Mouse (Mus musculus) A20 (cell line): ENCODE measurements at regions not wholly inside any gene's neighbourhood (a gene's known extent, or its start where the extent isn't known, plus 50 kb on each side); places are given as distances from the start of the nearest gene placed in this dataset.

Experiments
- DNase-seq: peaks from one replicate; pipeline ENCODE4 v3.0.0-alpha.2; 2011; ENCODE audit warnings: low read depth, low spot score

- no peak for DNase-seq
Measured at GRCm38 (mm10) chr3:42661956-42662355, 919.5 kb downstream of the D3Ertd751e start.

DNA sequence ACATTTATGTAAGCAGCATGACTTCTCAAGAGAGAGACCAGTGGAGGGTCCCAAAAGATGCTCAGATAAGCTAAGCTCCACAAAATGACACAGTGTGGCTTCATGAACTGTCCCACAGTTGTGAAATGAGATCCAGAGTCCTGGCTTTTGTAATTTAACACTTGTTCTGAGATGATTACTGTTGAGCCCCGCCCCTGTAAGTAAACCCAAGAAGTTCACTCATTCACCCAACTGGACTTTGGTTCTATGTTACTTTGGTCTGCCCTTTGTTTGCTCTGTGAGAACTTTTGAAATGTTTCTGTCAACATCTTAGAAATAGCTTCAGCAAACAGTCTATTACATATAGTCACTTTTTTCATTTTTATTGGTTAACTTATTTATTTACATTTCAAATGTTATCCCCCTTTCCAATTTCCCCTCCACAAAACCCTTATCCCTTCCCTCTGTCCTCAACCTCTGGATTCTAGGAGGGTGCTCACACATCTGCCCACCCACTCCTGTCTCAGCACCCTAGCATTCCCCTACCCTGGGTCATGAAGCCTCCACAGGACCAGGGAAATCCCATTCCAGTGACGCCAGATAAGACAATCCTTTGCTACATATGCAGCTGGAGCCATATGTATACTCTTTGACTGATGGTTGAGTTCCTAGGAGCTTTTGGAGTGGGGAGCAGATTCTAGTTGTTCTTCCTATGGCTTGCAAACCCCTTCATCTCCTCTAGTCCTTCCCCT lies 934.4 kb downstream of the D3Ertd751e start:
- DNase-seq: no peak

- no peak for DNase-seq
Measured at GRCm38 (mm10) chr3:42694726-42695125, 952.3 kb downstream of the D3Ertd751e start.

DNA sequence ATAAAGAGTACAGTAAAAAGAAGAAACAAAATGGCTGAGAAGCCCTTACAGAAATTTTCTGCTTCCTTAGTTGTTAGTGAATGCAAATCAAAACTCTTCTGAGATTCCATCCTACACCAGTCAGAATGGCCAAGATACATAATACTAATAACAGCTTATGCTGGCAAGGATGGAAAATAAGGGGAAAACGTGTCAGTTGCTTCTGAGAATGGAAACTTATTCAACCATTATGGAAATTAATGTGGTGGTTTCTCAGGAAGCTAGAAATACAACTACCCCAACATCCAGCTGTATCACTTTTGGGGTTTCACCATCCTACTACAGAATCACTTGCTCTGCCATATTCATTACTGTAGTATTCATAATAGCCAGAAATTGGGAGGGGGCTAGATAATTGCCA lies 996.5 kb downstream of the D3Ertd751e start:
- DNase-seq: no peak

- no peak for DNase-seq
Measured at GRCm38 (mm10) chr3:42753130-42753529, 1010.7 kb downstream of the D3Ertd751e start.

DNA sequence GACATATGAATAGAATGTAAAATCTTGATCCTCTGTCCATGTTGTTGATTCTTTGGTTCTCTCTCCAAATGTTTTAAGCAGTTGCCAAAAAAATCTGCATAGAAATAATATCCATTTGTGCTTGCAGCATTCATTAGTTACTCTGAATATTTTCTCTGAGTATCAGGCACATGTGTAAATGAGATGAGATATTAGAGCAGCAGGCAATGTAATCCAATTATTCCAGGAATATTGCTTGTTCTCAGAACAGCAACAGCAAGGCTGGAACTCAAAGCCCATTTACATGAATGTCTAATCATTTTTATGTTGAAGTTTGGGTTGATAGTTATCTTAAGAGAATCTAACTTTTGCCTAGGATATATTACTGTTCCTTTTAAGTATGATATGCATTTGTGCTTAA lies 1014.9 kb downstream of the D3Ertd751e start:
- DNase-seq: no peak

- no peak for DNase-seq
Measured at GRCm38 (mm10) chr3:42757830-42758385, 1015.5 kb downstream of the D3Ertd751e start.

DNA sequence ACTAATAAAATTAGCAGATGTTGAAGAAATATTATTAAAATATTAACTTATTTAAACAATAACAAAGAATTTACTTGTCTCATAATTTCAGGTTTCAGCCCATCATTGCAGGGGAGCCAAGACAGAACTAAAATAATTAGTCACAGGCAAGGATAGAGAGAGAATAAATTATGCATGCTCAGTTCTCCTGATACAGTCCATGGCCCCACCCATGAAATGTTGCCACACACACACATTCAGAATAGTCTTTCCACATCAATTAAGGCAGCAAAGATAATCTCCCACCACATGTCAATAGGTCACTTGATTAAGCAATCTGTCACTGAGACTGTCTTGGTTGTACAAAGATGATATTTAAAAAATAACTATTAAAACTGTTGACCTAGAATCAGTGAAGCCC lies 1019.8 kb downstream of the D3Ertd751e start:
- DNase-seq: no peak

DNA sequence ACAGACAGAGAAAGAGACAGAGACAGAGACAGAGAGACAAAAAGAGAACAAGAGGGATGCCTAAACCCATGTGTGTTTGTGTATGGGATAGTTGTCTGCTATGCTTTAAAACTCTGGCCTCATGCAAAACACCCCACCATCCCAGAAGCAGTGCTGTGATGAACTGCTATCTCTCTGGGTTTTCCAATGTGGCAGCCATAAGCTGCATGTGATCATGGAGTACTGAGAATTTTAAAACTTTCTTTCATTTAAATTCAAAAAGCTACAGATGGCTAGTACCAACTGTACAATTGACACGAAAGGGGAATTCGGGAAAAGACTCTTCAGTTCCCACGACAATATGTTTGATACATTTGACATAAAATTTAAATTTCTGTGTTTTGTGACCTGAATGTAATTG lies 1041.1 kb downstream of the D3Ertd751e start:
- no peak for DNase-seq

DNA sequence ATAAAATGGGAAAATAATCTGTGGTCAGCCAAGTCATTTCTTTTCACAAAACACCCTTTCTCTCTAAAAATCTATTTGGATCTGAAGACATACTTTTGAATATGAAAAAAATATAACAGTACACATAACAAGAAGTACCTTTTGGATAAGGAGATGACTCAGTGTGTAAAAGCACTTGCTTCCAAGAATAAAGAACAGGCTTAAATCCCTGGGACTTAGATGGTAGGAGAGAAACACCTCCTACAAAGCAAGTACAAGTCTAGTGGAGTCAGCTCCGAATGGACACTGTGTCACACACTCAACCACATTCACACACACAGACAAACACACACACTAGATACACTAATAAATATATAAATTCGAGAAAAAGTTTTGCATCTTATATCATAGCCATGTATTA lies 1041.8 kb downstream of the D3Ertd751e start:
- DNase-seq: no peak

- no peak for DNase-seq
Measured at GRCm38 (mm10) chr3:42790415-42790814, 1048.0 kb downstream of the D3Ertd751e start.

GRCm38 (mm10) chr3:42791878-42792277 lies 1049.5 kb downstream of the D3Ertd751e start:
- no peak for DNase-seq

GRCm38 (mm10) chr3:42830456-42830855 lies 1088.0 kb downstream of the D3Ertd751e start:
- DNase-seq: no peak

DNA sequence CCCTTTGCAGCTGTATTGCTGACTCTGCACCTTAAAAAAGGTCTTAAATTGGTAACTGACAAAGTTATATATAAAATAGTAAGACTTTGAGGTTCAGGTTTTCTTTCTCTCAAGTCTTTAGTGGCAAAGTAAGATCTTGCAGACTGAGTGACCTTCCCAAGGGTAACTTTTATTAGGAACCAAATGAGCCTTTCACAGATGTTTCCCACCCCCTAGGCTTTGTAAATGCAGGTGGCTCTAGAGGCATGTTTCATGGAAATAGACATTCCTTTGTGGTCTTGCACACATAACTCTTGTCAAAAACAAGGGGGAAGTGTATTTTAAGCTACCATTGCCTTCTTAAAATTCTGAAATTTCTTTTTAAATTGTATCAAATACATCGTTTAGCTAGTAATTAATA lies 1125.0 kb downstream of the D3Ertd751e start:
- DNase-seq: no peak

DNA sequence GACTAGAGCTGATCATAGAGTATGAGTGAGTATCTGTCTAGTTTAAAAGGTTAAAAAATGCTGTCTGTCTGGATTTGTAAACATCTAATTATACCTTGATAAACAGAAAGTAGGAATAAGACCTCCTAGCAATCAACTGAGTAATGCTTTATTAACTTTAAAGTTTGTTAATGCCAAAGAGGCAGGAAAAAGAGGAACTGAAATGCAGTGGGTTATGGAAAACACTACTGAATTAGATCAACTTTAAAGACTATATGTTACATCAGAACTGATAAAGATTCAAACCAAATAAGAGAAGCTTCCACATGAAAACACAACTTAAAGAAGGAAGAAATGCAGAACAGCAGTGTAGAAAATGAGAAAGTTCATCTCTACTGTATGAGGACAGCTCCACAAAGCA lies 1136.6 kb downstream of the D3Ertd751e start:
- DNase-seq: no peak

GRCm38 (mm10) chr3:42884481-42884880 lies 1142.1 kb downstream of the D3Ertd751e start:
- no peak for DNase-seq

DNA sequence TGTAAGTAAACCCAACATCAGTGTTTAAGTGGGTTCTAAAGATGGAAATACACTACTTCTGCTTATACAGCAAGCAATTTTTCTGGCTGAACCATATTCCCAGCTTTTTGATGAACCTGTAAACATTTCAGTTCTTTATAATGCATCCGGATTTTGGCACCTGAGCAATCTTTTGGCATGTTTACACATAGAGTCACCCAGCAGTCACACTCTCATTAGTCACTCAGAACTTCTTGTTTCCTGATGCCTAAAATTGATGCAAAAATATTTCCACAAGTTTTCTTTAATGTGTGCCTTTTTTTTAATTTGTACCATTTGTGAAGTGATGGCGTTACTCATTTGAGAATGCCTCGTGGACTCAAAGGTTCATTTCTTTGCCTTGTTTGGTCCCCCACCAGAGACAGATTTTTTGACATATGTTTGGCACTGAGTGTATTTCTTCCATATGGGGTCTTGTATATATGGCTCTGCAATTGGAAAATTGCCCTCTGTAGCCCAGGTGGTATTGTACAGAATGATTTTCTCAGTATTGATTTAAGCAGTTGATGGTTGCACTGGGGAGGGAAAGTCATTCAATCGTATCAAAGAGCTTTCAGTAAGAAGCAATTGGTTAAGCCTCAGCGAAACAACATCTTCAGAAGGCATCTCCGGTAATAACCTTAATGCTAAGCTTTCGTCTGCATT lies 1149.7 kb downstream of the D3Ertd751e start:
- no peak for DNase-seq

DNA sequence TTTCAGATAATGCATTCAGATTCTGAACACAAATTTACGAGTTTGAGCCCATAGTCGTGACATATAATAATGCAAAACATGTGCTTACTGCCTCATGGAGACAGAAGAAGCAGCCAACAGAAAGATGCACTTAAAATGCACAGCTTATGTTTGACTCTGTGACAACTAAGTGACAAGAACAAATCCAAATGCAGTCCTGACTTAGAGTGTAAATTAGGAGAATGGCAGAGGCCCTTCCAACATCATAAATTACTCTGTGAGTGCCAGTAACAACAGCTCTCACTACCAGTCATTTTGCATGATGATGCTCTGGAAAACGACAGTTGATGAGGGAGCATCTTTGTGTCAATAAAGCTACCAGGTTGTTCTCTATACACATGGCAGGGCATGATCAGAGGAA lies 1153.4 kb downstream of the D3Ertd751e start:
- DNase-seq: no peak

DNA sequence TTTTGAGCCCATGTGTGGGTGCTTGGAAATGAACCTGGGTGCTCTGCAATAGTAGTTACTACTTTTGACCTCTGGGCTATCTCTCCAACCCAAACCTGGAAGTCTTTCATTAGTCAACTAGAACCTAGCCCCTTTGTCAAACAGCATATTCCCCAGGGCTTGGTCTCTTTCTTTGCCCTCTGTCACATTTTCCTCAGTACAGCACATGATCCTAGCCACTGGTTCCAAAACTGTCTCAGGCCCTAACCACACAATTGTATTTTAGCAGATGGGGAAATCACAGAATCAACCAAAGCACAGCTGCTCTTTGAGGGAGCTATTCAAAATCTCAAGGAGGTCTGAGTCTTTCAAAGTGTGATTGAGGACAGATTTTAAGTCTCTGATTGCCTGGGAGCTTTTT lies 1155.5 kb downstream of the D3Ertd751e start:
- DNase-seq: no peak

- no peak for DNase-seq
Measured at GRCm38 (mm10) chr3:42898934-42899333, 1156.5 kb downstream of the D3Ertd751e start.

- no peak for DNase-seq
Measured at GRCm38 (mm10) chr3:42900984-42901383, 1158.6 kb downstream of the D3Ertd751e start.

- no peak for DNase-seq
Measured at GRCm38 (mm10) chr3:42906246-42906645, 1163.8 kb downstream of the D3Ertd751e start.

DNA sequence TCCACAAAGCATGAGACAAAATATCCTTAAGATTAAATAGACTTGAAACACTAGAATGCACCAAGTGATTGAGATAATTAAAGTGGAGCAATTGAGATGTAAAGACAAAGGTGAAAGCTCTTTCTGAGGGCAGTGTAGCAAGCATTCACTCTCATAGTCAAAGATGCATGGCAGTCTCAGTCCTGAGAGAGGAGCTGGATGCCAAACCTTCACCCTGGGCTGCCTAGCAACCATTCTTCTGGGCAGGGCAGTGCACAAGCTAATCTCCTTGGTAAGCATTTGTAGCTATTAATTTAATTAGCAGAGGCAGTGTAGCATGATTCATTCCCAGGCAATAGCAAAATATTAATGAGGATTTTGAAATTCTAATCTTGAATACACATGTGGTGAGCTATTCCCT lies 1166.0 kb downstream of the D3Ertd751e start:
- no peak for DNase-seq
